Mouse (Mus musculus) layer of hippocampus, adult 11-12 months (tissue): ENCODE measurements at regions not wholly inside any gene's neighbourhood (a gene's known extent, or its start where the extent isn't known, plus 50 kb on each side); places are given as distances from the start of the nearest gene placed in this dataset.
"Not testable (repeated sequence)": the region's sequence is repeated elsewhere in the genome, so short reads cannot be mapped to it uniquely, and the experiment has no call there.

Source experiments
- DNase-seq: peaks from one replicate; pipeline ENCODE4 v3.0.0; 2022; ENCODE audit warnings: low spot score

- DNase-seq, result no peak
These were observed 137.0 kb upstream of the Rapgef5 start for GRCm38 (mm10) chr12:117379103-117379850.

GRCm38 (mm10) chr12:117380836-117381235 lies 135.4 kb upstream of the Rapgef5 start:
- DNase-seq, result no peak

DNA sequence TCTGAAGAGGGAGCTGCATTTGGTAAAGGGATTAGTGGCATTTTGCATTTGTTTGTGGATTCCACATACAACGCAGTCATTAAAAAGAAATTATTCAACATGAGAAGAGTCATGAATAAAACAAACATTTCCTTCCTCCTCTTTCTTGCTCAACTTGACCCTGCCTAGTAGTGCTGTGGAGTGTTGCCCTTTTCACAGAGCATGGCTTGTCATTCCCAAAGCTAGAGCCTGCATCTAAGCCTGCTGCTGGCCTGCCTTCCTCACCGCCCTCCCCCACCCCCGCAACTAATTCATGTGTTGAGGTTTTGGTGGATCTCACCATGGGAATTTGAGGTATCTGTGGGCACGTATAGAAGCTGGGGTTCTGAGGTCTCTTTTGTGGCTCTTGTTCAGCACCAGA lies 133.6 kb upstream of the Rapgef5 start:
- not testable (repeated sequence) for DNase-seq

GRCm38 (mm10) chr12:117385072-117385666 lies 131.1 kb upstream of the Rapgef5 start:
- peak; percentile 88 for DNase-seq

DNA sequence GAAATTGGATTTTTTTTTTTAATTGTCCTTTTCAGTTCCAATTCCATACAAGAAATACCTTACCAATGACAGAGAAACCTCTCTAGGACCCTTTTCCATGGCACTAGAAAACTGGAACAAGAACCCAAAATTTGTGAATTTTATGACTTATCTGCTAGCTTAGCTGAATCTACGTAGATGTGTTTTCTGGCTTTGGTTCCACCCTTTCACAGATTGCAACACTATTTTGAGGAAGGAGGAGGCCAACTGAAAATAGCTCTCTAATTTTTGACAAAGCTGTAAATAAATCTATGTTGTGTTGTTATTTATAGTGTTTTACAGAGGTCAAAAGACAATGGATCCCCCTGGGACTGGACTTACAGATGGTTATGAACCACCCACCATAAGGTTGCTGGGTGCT lies 130.6 kb upstream of the Rapgef5 start:
- no peak for DNase-seq

- DNase-seq, result no peak
These were observed 129.3 kb upstream of the Rapgef5 start for GRCm38 (mm10) chr12:117386957-117387356.

DNA sequence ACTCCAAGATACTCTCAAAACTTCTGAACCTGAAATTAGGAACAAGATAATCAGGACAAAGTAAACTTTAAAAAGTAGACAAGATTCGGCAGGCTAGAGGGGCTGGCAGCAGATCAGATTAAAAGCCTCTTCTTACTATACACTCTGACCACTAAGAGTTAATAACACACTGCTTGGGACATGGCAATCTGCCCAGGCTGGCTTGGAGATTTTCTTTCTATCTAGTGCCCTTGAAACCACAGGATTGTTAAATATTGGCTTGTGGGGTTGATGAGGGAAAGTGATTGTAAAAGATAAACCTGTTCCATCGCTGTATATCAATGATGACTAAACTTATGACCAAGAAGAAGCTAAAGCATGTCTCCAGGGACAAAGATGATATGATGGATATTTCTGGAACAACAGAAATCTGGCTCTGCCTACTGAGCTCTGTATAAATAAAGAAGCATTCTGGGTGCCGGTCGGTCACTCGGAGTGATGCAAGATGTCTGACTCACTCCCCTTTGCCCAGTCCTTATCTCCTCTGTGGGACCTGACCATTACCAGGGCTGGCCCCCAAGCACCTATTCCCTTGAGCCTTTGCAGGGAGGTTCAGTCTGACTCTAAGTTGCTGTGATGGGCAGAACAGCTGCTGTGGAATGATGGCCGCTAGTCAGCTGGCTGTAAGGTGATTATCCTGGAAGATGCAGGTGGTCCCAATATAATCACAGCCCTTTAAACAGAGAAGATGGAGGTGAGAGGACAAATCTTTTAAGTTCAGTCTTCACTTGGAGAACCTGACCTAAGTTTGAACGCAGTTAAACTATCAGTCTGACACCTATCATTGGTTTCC lies 126.5 kb upstream of the Rapgef5 start:
- DNase-seq, result peak; percentile 2

DNA sequence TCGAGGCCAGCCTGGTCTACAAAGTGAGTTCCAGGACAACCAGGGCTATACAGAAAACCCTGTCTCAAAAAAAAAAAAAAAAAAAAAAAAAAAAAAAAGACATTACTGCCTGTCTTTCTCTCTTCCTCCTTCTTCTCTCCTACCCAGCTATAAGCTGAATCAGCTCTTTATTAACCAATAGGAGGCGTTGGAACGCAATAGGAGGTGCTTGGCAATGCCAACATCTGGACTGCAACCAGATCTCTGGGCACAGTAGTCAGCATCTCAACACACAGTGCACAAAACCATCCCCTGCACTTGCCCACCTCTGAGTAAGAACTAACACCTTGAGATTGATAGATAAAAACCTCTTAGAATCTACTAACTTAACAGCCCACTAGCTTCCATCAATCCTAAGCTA lies 118.8 kb upstream of the Rapgef5 start:
- DNase-seq, result no peak

- peak; percentile 90 for DNase-seq
These were observed 112.6 kb upstream of the Rapgef5 start for GRCm38 (mm10) chr12:117403513-117404156.

- DNase-seq, result no peak
These were observed 112.0 kb upstream of the Rapgef5 start for GRCm38 (mm10) chr12:117404157-117404752.

DNA sequence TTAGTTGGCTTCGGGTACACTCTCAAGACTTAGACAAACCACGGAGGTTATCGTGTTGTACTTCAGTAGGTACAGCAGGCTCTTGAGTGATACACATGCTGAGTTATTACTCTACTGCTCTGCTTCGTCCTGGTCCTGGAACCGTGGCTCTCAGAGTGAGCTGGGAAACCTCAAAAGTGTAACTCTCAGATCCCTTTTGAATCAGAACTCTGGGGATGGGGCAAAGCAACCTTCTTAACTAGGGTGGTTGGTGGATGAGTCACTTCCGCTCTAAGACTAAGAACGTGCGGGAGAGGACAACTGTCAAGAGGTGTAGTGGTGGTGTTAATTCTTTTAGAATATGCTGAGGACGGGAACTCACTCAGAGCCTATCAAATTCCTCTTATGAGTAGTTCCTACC lies 109.4 kb upstream of the Rapgef5 start:
- DNase-seq, result no peak

- no peak for DNase-seq
These were observed 105.7 kb upstream of the Rapgef5 start for GRCm38 (mm10) chr12:117410604-117411003.

DNA sequence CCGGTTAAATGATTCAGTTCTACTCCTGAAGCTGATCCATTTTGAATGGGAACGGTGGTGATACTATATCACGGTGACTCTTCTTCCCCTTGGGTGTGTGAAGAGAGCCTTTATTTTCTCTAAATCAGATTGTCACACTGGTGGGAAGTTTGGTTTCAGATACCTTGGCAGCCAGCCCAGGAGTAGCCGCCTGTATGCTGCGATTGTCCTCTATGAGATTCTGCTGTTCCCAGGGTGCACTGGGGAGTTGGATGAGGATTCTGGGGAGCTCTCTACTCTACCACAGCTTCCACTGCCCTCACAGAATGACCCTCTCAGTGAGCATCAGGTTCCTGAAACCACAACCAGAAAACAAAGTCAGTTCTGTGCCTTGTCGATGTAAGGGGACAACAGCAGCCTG lies 104.0 kb upstream of the Rapgef5 start:
- DNase-seq, result peak; percentile 48

DNA sequence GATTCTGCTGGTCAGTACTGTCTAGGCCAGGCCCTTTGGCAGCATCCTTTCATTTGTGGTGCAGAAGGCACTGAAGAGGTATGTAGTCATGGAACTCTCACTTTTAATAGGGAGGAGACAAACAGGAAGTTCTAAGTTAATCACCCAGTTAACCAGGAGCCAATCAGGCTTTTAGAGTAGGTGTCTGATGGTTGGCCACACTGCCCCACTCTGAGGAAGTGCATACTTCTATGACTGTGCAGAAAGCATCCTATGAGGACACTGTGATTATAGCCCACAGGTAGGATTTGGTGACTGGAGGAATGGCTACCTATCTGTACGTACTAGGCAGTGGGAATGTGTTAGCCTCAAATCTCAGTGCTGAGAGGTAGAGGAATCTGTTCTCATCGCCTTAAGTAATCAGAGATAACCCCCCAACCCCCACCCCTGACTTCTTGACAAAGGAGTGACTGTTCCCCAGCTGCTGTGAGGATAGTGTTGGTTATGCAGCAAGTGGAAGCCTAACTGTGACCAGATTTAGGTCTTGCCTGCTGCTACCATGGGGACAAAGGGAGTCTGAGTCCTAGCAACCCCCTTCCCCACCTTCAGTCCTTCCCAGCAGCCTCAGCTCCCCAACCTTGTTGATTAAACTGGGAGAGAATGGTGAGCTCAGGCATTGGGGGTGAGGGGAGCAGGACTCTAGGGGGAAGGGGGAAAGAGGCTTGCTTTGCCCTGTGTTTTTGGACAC lies 103.3 kb upstream of the Rapgef5 start:
- DNase-seq, result no peak

GRCm38 (mm10) chr12:117414020-117414419 lies 102.3 kb upstream of the Rapgef5 start:
- no peak for DNase-seq

GRCm38 (mm10) chr12:117415146-117415545 lies 101.1 kb upstream of the Rapgef5 start:
- DNase-seq, result no peak

GRCm38 (mm10) chr12:117417991-117418390 lies 98.3 kb upstream of the Rapgef5 start:
- DNase-seq, result no peak

DNA sequence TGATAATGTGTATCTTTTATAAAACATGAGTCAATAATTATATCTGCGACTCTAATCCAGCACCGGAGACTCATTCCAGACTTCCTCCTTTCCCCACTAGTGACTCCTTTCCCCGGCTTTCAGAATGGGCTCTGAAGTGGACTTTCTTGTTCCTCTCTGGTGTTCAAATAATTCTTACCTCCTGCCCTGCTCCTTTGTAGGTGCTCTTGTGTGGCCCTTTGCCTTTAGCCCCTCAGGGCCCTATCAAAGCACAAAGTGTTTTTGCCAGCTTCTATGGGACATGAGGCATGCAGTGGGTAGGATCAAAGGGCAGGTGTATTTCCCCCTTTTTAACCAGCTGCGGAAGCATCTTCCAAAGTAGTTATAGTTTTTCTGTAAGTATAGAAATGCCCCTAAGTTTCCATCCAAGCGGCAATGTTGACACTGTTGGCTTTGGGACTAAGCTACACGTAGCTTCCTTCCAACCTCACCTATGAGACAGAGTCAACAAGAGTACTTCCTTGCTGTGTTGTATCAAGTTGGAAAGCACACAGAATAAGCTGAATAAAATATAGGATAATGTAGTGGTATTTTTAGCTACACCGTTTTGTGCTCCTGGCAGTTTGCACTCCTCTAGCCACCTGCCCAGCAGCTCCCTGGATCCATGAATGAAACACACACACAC lies 93.8 kb upstream of the Rapgef5 start:
- DNase-seq, result no peak

- no peak for DNase-seq
These were observed 90.8 kb upstream of the Rapgef5 start for GRCm38 (mm10) chr12:117425363-117426031.

- peak; percentile 42 for DNase-seq
These were observed 88.8 kb upstream of the Rapgef5 start for GRCm38 (mm10) chr12:117427431-117427830.
